Mouse (Mus musculus) B cell, adult 2 months (primary cell): ENCODE data around the gene Slc26a10.
A peak's percentile ranks its signal among the peaks of the same experiment; 100 is the strongest.

Experiments used
- DNase-seq, 2 experiments: peaks; one replicate each; pipeline ENCODE4 v3.0.0; 2022

Slc26a10 gene

GRCm38 (mm10) chr10:127127711-127128279, 52.6 kb downstream of the Slc26a10 start:
- no peak for DNase-seq

- no peak for DNase-seq
Measured at GRCm38 (mm10) chr10:127126579-127126978, 53.9 kb downstream of the Slc26a10 start.

- DNase-seq, result peak; percentile 62 to 71
Measured at GRCm38 (mm10) chr10:127125210-127126001, 55.0 kb downstream of the Slc26a10 start.

GRCm38 (mm10) chr10:127123436-127123805, 57.0 kb downstream of the Slc26a10 start:
- DNase-seq, result peak; percentile 78 to 83

- DNase-seq, result no peak
Measured at GRCm38 (mm10) chr10:127122784-127123435, 57.5 kb downstream of the Slc26a10 start.

- no peak for DNase-seq
Measured at GRCm38 (mm10) chr10:127122018-127122417, 58.4 kb downstream of the Slc26a10 start.
